Mouse (Mus musculus) intestine, postnatal 0 days (tissue): ENCODE data around the gene Taf5l. TPM values are rescaled to one million over a fixed set of nuclear protein-coding genes. Genes with fewer than 3 reads are reported as not detected.

ENCODE experiments used
- ATAC-seq: fragments of 200-750 bp; cut with Nextera tagmentation; 2 replicates; pipeline ENCODE4 v1.8.0; 2017; ENCODE audit warnings: mild to moderate bottlenecking, moderate TSS enrichment, moderate library complexity
- H3K27ac ChIP-seq: fragments of 300-500 bp; sonication (generic); 2 replicates; pipeline ENCODE4 v1.5.1; 2014; ENCODE audit warnings: mild to moderate bottlenecking, low read depth, low read length, moderate library complexity
- H3K27me3 ChIP-seq: fragments of 300-500 bp; sonication (generic); replicated peaks from 2 replicates; pipeline ENCODE4 v1.6.1; 2014; ENCODE audit warnings: low read length, mixed read lengths; ENCODE audit not compliant: control insufficient read depth, insufficient read depth
- H3K36me3 ChIP-seq: fragments of 300-500 bp; sonication (generic); 2 replicates; pipeline ENCODE4 v1.6.1; 2014; ENCODE audit warnings: mild to moderate bottlenecking, moderate library complexity; ENCODE audit not compliant: control insufficient read depth, insufficient read depth
- H3K4me1 ChIP-seq: fragments of 300-500 bp; sonication (generic); replicated peaks from 2 replicates; pipeline ENCODE4 v1.6.1; 2014; ENCODE audit warnings: antibody characterized with exemption, low read length, mixed read lengths; ENCODE audit not compliant: control insufficient read depth, insufficient read depth
- H3K4me2 ChIP-seq: fragments of 300-500 bp; sonication (generic); replicated peaks from 2 replicates; pipeline ENCODE4 v1.6.1; 2014; ENCODE audit warnings: low read depth, mild to moderate bottlenecking, moderate library complexity
- H3K4me3 ChIP-seq: fragments of 300-500 bp; sonication (generic); 2 replicates; pipeline ENCODE4 v1.5.1; 2014; ENCODE audit warnings: low read depth, low read length
- H3K9ac ChIP-seq: fragments of 300-500 bp; sonication (generic); 2 replicates; pipeline ENCODE4 v1.6.1; 2014; ENCODE audit warnings: mild to moderate bottlenecking, low read depth, low read length
- H3K9me3 ChIP-seq: fragments of 300-500 bp; sonication (generic); 2 replicates; pipeline ENCODE4 v1.6.1; 2016; ENCODE audit warnings: mixed run types; ENCODE audit not compliant: control insufficient read depth
- CTCF ChIP-seq: sonication (generic); IDR thresholded peaks from 2 replicates; pipeline ENCODE4 v1.5.1; 2016; ENCODE audit warnings: low read depth, mild to moderate bottlenecking, control low read depth, antibody characterized with exemption, moderate library complexity
- WGBS: fragments of 180-500 bp; shearing (Covaris S2); extraction: QIAGEN DNeasy Blood & Tissue Kit; methylation state at CpG from one replicate; pipeline ENCODE4 v1.1.7; 2014; 5-methylcytosine and 5-hydroxymethylcytosine counted together
- polyA plus RNA-seq: library from polyadenylated mRNA; unstranded; fragments of >200 nt; fragmentation: Nextera tagmentation; extraction: Ambion mirVana; gene quantifications from 2 replicates; pipeline ENCODE4 v1.2.1, GENCODE M21; 2015

The Taf5l gene
- polyA plus RNA-seq, 1 experiment from 2014 or later: 18.8 TPM

DNA sequence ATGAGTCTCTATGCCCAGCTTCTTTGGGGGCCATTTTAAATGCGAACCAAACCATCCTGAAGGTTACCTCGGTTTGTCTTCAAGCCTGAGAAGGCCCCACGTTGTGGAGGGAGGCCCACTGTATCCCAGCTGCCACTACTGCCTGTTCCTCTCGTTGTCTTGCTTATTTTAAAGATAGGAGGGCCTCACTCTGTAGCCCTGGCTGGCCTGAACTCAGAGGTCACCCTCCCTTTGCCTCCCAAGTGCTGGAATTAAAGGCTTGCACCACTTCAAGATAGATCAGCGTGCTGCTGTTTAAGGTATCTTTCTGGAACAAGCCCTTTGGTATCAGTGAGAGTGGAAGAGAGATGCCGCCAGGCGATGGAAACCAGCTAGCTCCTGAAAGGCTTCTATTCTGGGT lies 32.1 kb downstream of the Taf5l start:
- Histone ChIP-seq H3K9me3 (no peaks in the 10 kb centered on the region), H3K9ac (no peak overlapping the region), H3K27ac (no peak overlapping the region), H3K4me2 (no peak overlapping the region), H3K4me1 (no peaks in the 10 kb centered on the region), H3K27me3 (no peaks in the 10 kb centered on the region), H3K4me3 (no peak overlapping the region), H3K36me3 (0 out of 2 replicates have a peak, but pooled peaks cover 6% of the 10 kb centered on the region)
- 48% methylated on average over 7 of the region's 7 CpGs for WGBS
- no peak for TF ChIP-seq CTCF
- no peak for ATAC-seq

DNA sequence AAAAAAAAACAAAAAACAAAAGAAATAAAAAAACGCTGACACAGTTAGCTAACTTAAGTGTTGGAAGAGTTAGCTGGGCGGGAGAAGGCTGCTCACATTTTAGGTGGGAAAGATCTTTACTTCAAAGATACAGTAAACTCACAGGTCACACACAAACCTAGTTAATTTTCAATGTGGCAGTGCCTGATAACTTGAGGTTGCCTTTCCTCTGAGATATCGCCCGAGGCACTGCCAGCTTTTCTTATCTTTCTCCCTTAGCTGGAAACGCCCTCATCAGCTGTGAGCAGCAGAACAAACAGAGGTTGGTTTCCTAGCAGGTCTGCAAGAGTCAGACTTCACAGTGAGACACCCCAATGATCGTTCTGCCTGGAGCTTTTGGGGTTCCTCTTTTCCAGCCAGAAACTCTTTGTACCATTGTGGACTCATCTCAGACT lies 32.6 kb downstream of the Taf5l start:
- Histone ChIP-seq H3K4me2 (no peak overlapping the region), H3K9ac (no peak overlapping the region), H3K27me3 (no peaks in the 10 kb centered on the region), H3K4me1 (no peaks in the 10 kb centered on the region), H3K36me3 (0 out of 2 replicates have a peak, but pooled peaks cover 2% of the 10 kb centered on the region), H3K4me3 (no peak overlapping the region), H3K9me3 (no peaks in the 10 kb centered on the region), H3K27ac (no peak overlapping the region)
- no peak for ATAC-seq
- no peak for TF ChIP-seq CTCF
- WGBS: 25% methylated on average over 6 of the region's 6 CpGs

DNA sequence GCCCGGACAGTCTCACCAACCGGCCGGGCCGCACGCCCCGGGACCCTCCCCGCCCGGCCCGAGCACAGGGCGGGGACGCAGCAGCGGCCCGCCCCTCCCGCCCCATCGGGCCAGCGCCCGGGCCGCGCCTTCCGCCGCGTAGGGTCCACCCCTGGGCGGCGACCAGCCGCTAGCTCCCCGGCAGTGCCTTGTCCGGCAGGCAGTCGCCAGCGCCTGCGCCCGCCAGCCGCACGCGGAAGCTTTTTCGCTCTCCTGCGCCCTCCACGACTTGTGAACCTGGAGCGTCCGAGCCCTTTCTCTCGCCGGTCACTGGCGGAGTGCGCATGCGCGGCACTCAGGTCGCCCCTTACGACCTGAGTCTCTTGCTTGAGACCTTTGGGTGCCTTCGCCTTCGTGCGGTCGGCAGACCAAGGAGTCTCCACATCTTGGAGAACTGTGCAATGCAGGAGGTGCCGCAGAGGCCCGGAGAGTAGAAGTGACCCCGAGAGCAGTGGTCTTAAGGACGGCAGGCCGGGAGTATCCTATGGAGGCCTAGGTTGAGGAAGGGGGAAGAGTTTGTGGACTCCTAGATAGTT lies 38.3 kb downstream of the Taf5l start, which contains the start of gene Abcb10:
TSS of gene Abcb10 (minus strand) at position 297 of the 575 bp plus-strand sequence.
- peak within 1 kb of the TSS; percentile 76 for H3K9ac ChIP-seq
- H3K9me3 ChIP-seq: no peaks in the 10 kb centered on the region
- H3K4me3 ChIP-seq: peak within 1 kb of the TSS; percentile 81
- H3K4me2 ChIP-seq: peak within 1 kb of the TSS; percentile 98
- ATAC-seq: peak; percentile 87
- H3K36me3 ChIP-seq: no peaks in the 10 kb centered on the region
- H3K4me1 ChIP-seq: peaks cover 8% of the 10 kb centered on the region; the same call in 1 of the 2 replicates
- no peaks in the 10 kb centered on the region for H3K27me3 ChIP-seq
- peak within 1 kb of the TSS; percentile 87 for H3K27ac ChIP-seq
- WGBS: under 1% methylated on average over 45 of the region's 56 CpGs
- TF ChIP-seq CTCF: no peak

DNA sequence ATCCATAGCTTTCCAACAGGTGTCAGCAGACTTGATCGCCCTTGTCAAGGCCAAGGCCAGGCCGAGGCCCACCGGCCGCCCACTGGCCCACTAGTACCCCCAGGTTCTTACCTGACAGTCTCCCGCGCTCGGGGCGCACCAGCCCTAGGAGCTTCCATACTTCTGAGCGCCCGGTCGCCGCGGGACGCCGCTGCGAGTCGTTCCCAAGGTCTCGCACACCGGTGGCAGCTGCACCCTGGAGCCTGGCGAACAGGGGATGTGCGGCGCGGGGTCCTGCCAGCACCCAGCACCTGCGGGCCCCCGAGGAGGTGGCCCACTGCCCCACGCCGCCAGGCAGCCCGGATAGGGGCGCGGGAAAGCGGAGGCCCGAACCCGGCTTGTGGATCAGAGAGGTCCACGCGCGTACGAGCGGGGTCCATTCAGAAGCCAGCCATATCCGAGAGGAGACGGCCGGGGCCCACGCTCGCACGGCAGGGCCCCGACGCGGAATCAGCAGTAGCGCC lies 38.9 kb downstream of the Taf5l start:
- under 1% methylated on average over 46 of the region's 48 CpGs for WGBS
- H3K27me3 ChIP-seq: no peaks in the 10 kb centered on the region
- H3K36me3 ChIP-seq: no peaks in the 10 kb centered on the region
- 0 out of 2 replicates have a peak, but pooled peaks have one; percentile 5 for TF ChIP-seq CTCF
- H3K9me3 ChIP-seq: no peaks in the 10 kb centered on the region
- peak overlapping the region; percentile 81 for H3K4me3 ChIP-seq
- 0 out of 2 replicates have a peak, but pooled peaks have one; percentile 9 for ATAC-seq
- peak overlapping the region; percentile 76 for H3K9ac ChIP-seq
- H3K27ac ChIP-seq: peak overlapping the region; percentile 87
- peak overlapping the region; percentile 98 for H3K4me2 ChIP-seq
- H3K4me1 ChIP-seq: peaks cover 8% of the 10 kb centered on the region; the same call in 1 of the 2 replicates

DNA sequence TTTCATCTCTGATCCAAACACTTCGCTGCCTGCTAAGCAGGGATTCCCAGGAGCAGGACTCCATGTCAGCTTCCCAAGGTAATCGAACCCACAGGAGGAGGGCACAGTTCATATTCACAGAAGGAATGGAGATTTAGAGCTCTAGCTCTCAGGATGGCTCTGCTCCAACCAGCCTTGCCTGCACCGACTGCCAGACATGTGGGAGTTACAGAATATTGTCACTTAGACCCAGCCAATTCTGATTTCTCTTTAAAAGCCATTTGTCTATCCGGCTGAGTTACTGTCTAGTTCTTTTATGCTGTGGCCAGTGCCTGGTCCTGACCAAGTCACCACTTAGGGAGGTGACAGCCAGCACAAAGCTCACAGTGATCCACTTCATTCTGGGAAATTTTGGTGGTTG lies 39.5 kb downstream of the Taf5l start:
- Histone ChIP-seq H3K4me3 (peak overlapping the region; percentile 81; the same call in 1 of the 2 replicates), H3K9me3 (no peaks in the 10 kb centered on the region), H3K27ac (no peak overlapping the region), H3K4me1 (peaks cover 8% of the 10 kb centered on the region; the same call in 1 of the 2 replicates), H3K36me3 (no peaks in the 10 kb centered on the region), H3K4me2 (peak overlapping the region; percentile 98), H3K27me3 (no peaks in the 10 kb centered on the region), H3K9ac (peak overlapping the region; percentile 31; the same call in 1 of the 2 replicates)
- ATAC-seq: no peak
- TF ChIP-seq CTCF: no peak
- WGBS: 41% methylated on average over 4 of the region's 4 CpGs

DNA sequence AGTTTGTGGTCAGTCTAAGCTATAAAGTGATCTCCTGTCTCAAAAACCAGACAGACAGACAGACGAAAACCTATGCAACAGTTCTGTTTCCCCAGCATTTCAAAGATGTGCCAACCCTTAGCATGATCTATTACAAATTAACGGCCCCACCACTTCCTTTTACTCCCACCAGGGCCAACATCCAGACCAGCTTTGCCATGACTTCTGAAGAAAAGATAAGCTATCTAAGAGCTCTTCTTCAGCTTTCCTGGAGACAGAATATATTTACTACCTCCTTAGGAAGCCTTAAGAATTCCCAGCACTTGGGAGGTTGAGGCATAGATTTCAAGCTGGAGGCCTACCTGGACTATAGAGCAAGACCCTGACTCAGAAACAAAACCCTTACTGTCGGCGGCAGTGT lies 41.0 kb downstream of the Taf5l start:
- no peak for TF ChIP-seq CTCF
- no peaks in the 10 kb centered on the region for H3K9me3 ChIP-seq
- no peaks in the 10 kb centered on the region for H3K27me3 ChIP-seq
- 78% methylated on average over 4 of the region's 4 CpGs for WGBS
- H3K4me3 ChIP-seq: no peak overlapping the region
- H3K36me3 ChIP-seq: no peaks in the 10 kb centered on the region
- no peak overlapping the region for H3K9ac ChIP-seq
- H3K4me2 ChIP-seq: no peak overlapping the region
- peaks cover 8% of the 10 kb centered on the region; the same call in 1 of the 2 replicates for H3K4me1 ChIP-seq
- no peak for ATAC-seq
- H3K27ac ChIP-seq: no peak overlapping the region; the same call in 1 of the 2 replicates
